8 mouse cellular contexts compared by ENCODE assay signal in genomic region chr5:150079866-150080797, GRCm38 (mm10). TPM values are rescaled to one million over a fixed set of nuclear protein-coding genes. Genes with fewer than 3 reads are reported as not detected.
A peak's percentile ranks its signal among the peaks of the same experiment; 100 is the strongest.
DNase-seq lines count a peak whose midpoint lies in the region; ATAC-seq and TF ChIP-seq lines count a peak whose summit lies in the region.

No protein-coding gene starts in this region.

- H3K36me3 ChIP-seq in heart, embryonic 14.5 days (ENCODE audit: control insufficient read depth, insufficient read depth, low read length): no peaks in the 10 kb centered on the region
- H3K36me3 ChIP-seq in hindbrain, postnatal 0 days (ENCODE audit: insufficient read depth, low read length): no peaks in the 10 kb centered on the region
- no peaks in the 10 kb centered on the region for H3K36me3 ChIP-seq in midbrain, embryonic 16.5 days (ENCODE audit: control insufficient read depth, insufficient read depth, low read length)

- H3K4me2 ChIP-seq in heart, embryonic 14.5 days (ENCODE audit: low read length): peak overlapping the region; percentile 40
- H3K4me2 ChIP-seq in hindbrain, postnatal 0 days (ENCODE audit: low read depth, low read length): 0 out of 2 replicates have a peak overlapping the region, but pooled peaks have one; percentile 23
- H3K4me2 ChIP-seq in midbrain, embryonic 16.5 days (ENCODE audit: low read length): peak overlapping the region; percentile 28; the same call in 1 of the 2 replicates

- peaks cover 5 to 8% of the 10 kb centered on the region in 2 experiments; a peak in 2 of 4 replicates for H3K4me1 ChIP-seq in heart, embryonic 14.5 days (ENCODE audit: control insufficient read depth in 2 of 2, insufficient read depth in 2 of 2, low read length in 2 of 2)
- H3K4me1 ChIP-seq in hindbrain, postnatal 0 days (ENCODE audit: insufficient read depth, low read length): no peaks in the 10 kb centered on the region
- H3K4me1 ChIP-seq in midbrain, embryonic 16.5 days (ENCODE audit: control insufficient read depth, insufficient read depth, low read length): peaks cover 10% of the 10 kb centered on the region

- no peaks in the 10 kb centered on the region for H3K27me3 ChIP-seq in heart, embryonic 14.5 days (ENCODE audit: control insufficient read depth, insufficient read depth, low read length)
- H3K27me3 ChIP-seq in hindbrain, postnatal 0 days (ENCODE audit: insufficient read depth, low read length): no peaks in the 10 kb centered on the region
- no peaks in the 10 kb centered on the region for H3K27me3 ChIP-seq in midbrain, embryonic 16.5 days (ENCODE audit: control insufficient read depth, insufficient read depth, low read depth, low read length)

- 25% methylated on average over 12 of the region's 12 CpGs for WGBS in heart, embryonic 14.5 days
- WGBS in hindbrain, postnatal 0 days: 17% methylated on average over 12 of the region's 12 CpGs
- WGBS in midbrain, embryonic 16.5 days: 8% methylated on average over 12 of the region's 12 CpGs

- no peaks in the 10 kb centered on the region for H3K9me3 ChIP-seq in heart, embryonic 14.5 days (ENCODE audit: control insufficient read depth, low read length)
- no peaks in the 10 kb centered on the region for H3K9me3 ChIP-seq in hindbrain, postnatal 0 days (ENCODE audit: low read length)
- no peaks in the 10 kb centered on the region for H3K9me3 ChIP-seq in midbrain, embryonic 16.5 days (replicated peaks; ENCODE audit: control insufficient read depth, low read length, poor library complexity, severe bottlenecking)

- 0 out of 2 replicates have a peak, but pooled peaks have one; percentile 39 for ATAC-seq in heart, embryonic 14.5 days (ENCODE audit: insufficient number of reproducible peaks, insufficient read depth, low FRiP score, low read depth)
- peak; percentile 76 for ATAC-seq in hindbrain, postnatal 0 days
- 0 out of 2 replicates have a peak, but pooled peaks have one; percentile 71 for ATAC-seq in midbrain, embryonic 16.5 days

- no peak overlapping the region for H3K27ac ChIP-seq in heart, embryonic 14.5 days (replicated peaks in 1 of 2; ENCODE audit: control insufficient read depth in 1 of 2, insufficient read depth in 1 of 2, low read depth in 2 of 2, low read length in 2 of 2)
- no peak overlapping the region for H3K27ac ChIP-seq in hindbrain, postnatal 0 days
- H3K27ac ChIP-seq in midbrain, embryonic 16.5 days (ENCODE audit: low read length): no peak overlapping the region

- DNase-seq in heart, adult 8-10 months (ENCODE audit: low spot score): no peak
- DNase-seq in embryo, embryonic 10.5 days (ENCODE audit: low spot score): peak; percentile 88
- DNase-seq in hindbrain, postnatal 0 days (ENCODE audit: low spot score): peak; percentile 68
- DNase-seq in layer of hippocampus, postnatal 25 days (ENCODE audit: extremely low spot score in 1 of 2, low spot score in 1 of 2): no peak
- DNase-seq in gastrocnemius, postnatal 10 days: no peak
- no peak for DNase-seq in cerebellum, adult 11-12 months

- H3K9ac ChIP-seq in heart, embryonic 14.5 days (ENCODE audit: low read length): no peak overlapping the region
- no peak overlapping the region for H3K9ac ChIP-seq in hindbrain, postnatal 0 days (replicated peaks; ENCODE audit: low read length)
- no peak overlapping the region for H3K9ac ChIP-seq in midbrain, embryonic 16.5 days (ENCODE audit: low read depth, low read length)

- no peak for TF ChIP-seq CTCF in hindbrain, postnatal 0 days (IDR thresholded peaks at IDR 0.05; ENCODE audit: low read depth)

- H3K4me3 ChIP-seq in heart, embryonic 14.5 days (ENCODE audit: control insufficient read depth in 1 of 2, insufficient read depth in 1 of 2, low read depth in 1 of 2, low read length in 2 of 2): peak overlapping the region in 1 of 2 experiments; percentile 26; a peak in 2 of 4 replicates
- no peak overlapping the region for H3K4me3 ChIP-seq in hindbrain, postnatal 0 days (ENCODE audit: low read length)
- no peak overlapping the region for H3K4me3 ChIP-seq in midbrain, embryonic 16.5 days (ENCODE audit: low read depth, low read length)

RNA-seq across cellular contexts. Expression of gene Fry, which starts 38.3 kb away (rescaled TPM):
- polyA plus RNA-seq in heart, embryonic 14.5 days (2014; fragmentation: Nextera tagmentation; extraction: Ambion mirVana): 42.2 and 43.5 TPM in 2 replicates
- total RNA-seq in heart, adult 8-10 months (2022): 100 to 1,000 TPM; 116 to 137 (median 123) TPM
- total RNA-seq in hindbrain, postnatal 0 days (2014; rRNA removed): 122 and 126 TPM in 2 replicates
- 47.7 and 48.9 TPM in 2 replicates for polyA plus RNA-seq in hindbrain, postnatal 0 days (2015; fragmentation: Nextera tagmentation; extraction: Ambion mirVana)
- polyA plus RNA-seq in midbrain, embryonic 16.5 days (2015; fragmentation: Nextera tagmentation; extraction: Ambion mirVana): 60.0 and 64.1 TPM in 2 replicates
- 100 to 1,000 TPM; 195 to 242 TPM for total RNA-seq in layer of hippocampus, postnatal 25 days (2021)
- 10 to 100 TPM; 77.1 to 89.4 TPM for total RNA-seq in gastrocnemius, postnatal 10 days (2021)

Comparison
In these comparisons a context has a peak if more than half of its experiments do, and no peak if none do; other contexts are left out.
1. DNase-seq: peak in embryo, embryonic 10.5 days (single experiment) and hindbrain, postnatal 0 days (single experiment); none in heart, adult 8-10 months (single experiment), layer of hippocampus, postnatal 25 days (0 of 2), gastrocnemius, postnatal 10 days (single experiment) and cerebellum, adult 11-12 months (single experiment).
2. Peak in every context shown above with its lines, with median percentiles within 50 percentile points of each other: ATAC-seq and H3K4me2 ChIP-seq.